In the genomic region with DNA sequence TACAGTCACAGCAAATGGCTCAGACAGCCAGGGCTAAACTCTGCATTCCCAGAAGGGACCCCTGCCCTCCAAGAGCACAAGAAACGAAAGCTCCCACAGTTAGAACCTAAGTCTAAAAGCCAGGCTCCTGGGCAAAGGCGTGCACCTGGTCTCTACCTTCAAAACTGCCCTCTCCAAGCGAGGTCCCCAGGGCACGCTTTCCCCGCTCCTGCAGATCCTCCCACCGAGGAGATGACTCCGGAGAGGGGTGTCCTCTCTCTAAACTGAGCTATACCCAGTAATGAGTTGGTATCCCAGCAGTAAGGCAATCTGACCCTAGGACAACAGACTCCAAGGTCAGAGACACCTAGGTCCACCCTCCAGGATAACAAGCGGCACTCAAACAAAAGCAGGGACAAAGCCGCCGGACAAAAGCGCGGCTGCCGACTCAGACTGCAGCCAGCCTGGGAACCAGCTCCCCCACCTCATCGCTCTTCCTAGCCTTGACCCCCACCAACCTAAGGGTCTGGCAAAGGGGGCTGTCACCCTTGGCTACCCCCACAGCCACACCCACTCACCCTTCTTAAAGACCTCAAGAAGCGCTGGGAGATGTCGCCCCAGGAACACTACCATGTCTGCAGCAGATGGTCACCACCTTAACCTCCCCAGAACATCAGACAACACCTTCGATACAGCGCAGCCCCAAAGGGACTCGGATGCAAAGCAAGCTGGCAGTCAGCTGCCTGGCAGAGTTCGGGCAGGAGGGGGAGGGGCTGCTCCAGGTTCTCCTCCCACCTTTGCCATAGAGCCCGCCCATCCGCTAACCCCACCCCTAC, we compare ENCODE assay signal across 8 mouse cellular contexts. TPM values are rescaled to one million over a fixed set of nuclear protein-coding genes. Genes with fewer than 3 reads are reported as not detected.
DNase-seq lines count a peak whose midpoint lies in the region; ATAC-seq and TF ChIP-seq lines count a peak whose summit lies in the region.

No protein-coding gene starts in this region.

- no peak overlapping the region for H3K9ac ChIP-seq in liver, embryonic 11.5 days (ENCODE audit: low read depth, low read length)
- H3K9ac ChIP-seq in embryonic facial prominence, embryonic 15.5 days, result no peak overlapping the region
- peak overlapping the region; percentile 49 for H3K9ac ChIP-seq in kidney, postnatal 0 days (ENCODE audit: low read depth, low read length)

- TF ChIP-seq CTCF in kidney, postnatal 0 days (IDR thresholded peaks at IDR 0.05; ENCODE audit: low read depth), result no peak

- no peaks in the 10 kb centered on the region for H3K9me3 ChIP-seq in liver, embryonic 11.5 days (ENCODE audit: control insufficient read depth, low read length)
- H3K9me3 ChIP-seq in embryonic facial prominence, embryonic 15.5 days (replicated peaks), result no peaks in the 10 kb centered on the region
- no peaks in the 10 kb centered on the region for H3K9me3 ChIP-seq in kidney, postnatal 0 days (replicated peaks; ENCODE audit: low read length)

- ATAC-seq in liver, embryonic 11.5 days (replicated peaks; ENCODE audit: low FRiP score), result no peak
- 0 out of 2 replicates have a peak, but pooled peaks have one; percentile 13 for ATAC-seq in embryonic facial prominence, embryonic 15.5 days (ENCODE audit: insufficient number of reproducible peaks, low FRiP score, low TSS enrichment, low read depth)
- no peak for ATAC-seq in kidney, postnatal 0 days (replicated peaks; ENCODE audit: low FRiP score, low read depth)

- peak overlapping the region; percentile 30 for H3K4me2 ChIP-seq in liver, embryonic 11.5 days
- H3K4me2 ChIP-seq in embryonic facial prominence, embryonic 15.5 days (replicated peaks), result peak overlapping the region; percentile 40
- H3K4me2 ChIP-seq in kidney, postnatal 0 days (ENCODE audit: low read length), result peak overlapping the region; percentile 54

- no peak overlapping the region for H3K27ac ChIP-seq in liver, embryonic 11.5 days (ENCODE audit: low read depth, low read length)
- peak overlapping the region; percentile 51; the same call in 1 of the 2 replicates for H3K27ac ChIP-seq in embryonic facial prominence, embryonic 15.5 days (replicated peaks)
- H3K27ac ChIP-seq in kidney, postnatal 0 days, result peak overlapping the region; percentile 67

- H3K4me1 ChIP-seq in liver, embryonic 11.5 days (replicated peaks; ENCODE audit: control insufficient read depth, insufficient read depth, low read length), result peaks cover 25% of the 10 kb centered on the region
- peaks cover 69% of the 10 kb centered on the region for H3K4me1 ChIP-seq in embryonic facial prominence, embryonic 15.5 days
- peaks cover 18% of the 10 kb centered on the region for H3K4me1 ChIP-seq in kidney, postnatal 0 days (replicated peaks; ENCODE audit: insufficient read depth, low read length)

- 15% methylated on average over 22 of the region's 22 CpGs for WGBS in liver, embryonic 11.5 days
- 14% methylated on average over 22 of the region's 22 CpGs for WGBS in embryonic facial prominence, embryonic 15.5 days
- 14% methylated on average over 22 of the region's 22 CpGs for WGBS in kidney, postnatal 0 days

- no peak for DNase-seq in liver, embryonic 11.5 days (ENCODE audit: low spot score)
- no peak for DNase-seq in liver
- DNase-seq in kidney, postnatal 0 days (ENCODE audit: low spot score), result no peak
- peak; percentile 31 for DNase-seq in retina, embryonic 14.5 days (ENCODE audit: low spot score)
- no peak for DNase-seq in spleen, postnatal 14 days (ENCODE audit: low spot score in 2 of 2)
- no peak for DNase-seq in frontal cortex, postnatal 36 days (ENCODE audit: low spot score in 2 of 2)
- no peak for DNase-seq in adrenal gland, adult 2 months

- H3K27me3 ChIP-seq in liver, embryonic 11.5 days (replicated peaks; ENCODE audit: control insufficient read depth, insufficient read depth, low read length), result peaks cover 75% of the 10 kb centered on the region
- H3K27me3 ChIP-seq in embryonic facial prominence, embryonic 15.5 days, result no peaks in the 10 kb centered on the region
- H3K27me3 ChIP-seq in kidney, postnatal 0 days (ENCODE audit: insufficient read depth, low read length), result no peaks in the 10 kb centered on the region

- no peak overlapping the region for H3K4me3 ChIP-seq in liver, embryonic 11.5 days (ENCODE audit: low read depth, low read length)
- H3K4me3 ChIP-seq in embryonic facial prominence, embryonic 15.5 days (replicated peaks), result peak overlapping the region; percentile 27
- peak overlapping the region; percentile 34 for H3K4me3 ChIP-seq in kidney, postnatal 0 days (replicated peaks; ENCODE audit: low read depth, low read length)

- H3K36me3 ChIP-seq in liver, embryonic 11.5 days (ENCODE audit: control insufficient read depth, insufficient read depth, low read length), result no peaks in the 10 kb centered on the region
- peaks cover 13% of the 10 kb centered on the region for H3K36me3 ChIP-seq in embryonic facial prominence, embryonic 15.5 days
- peaks cover 13% of the 10 kb centered on the region; the same call in 1 of the 2 replicates for H3K36me3 ChIP-seq in kidney, postnatal 0 days (ENCODE audit: insufficient read depth, low read length)

RNA-seq across cellular contexts. Expression of gene C77080, which starts 33.8 kb away (rescaled TPM):
- 1.2 and 1.6 TPM in 2 replicates for polyA plus RNA-seq in liver, embryonic 11.5 days (2014; fragmentation: Nextera tagmentation; extraction: Ambion mirVana)
- 8.9 and 10.0 TPM in 2 replicates for polyA plus RNA-seq in embryonic facial prominence, embryonic 15.5 days (2015; fragmentation: Nextera tagmentation; extraction: Ambion mirVana)
- polyA plus RNA-seq in kidney, postnatal 0 days (2015; fragmentation: Nextera tagmentation; extraction: Ambion mirVana), result 9.8 and 11.3 TPM in 2 replicates
- 10 to 100 TPM; 15.5 to 30.5 TPM for total RNA-seq in adrenal gland, adult 2 months (2021)
- 20.4 and 21.3 TPM in 2 replicates for polyA plus RNA-seq in adrenal gland, adult 2 months (2012; rRNA removed)

RNA-seq across cellular contexts. Expression of gene Yars, which starts 37.8 kb away (rescaled TPM):
- polyA plus RNA-seq in liver, embryonic 11.5 days (2014; fragmentation: Nextera tagmentation; extraction: Ambion mirVana), result 129 TPM in 2 replicates
- 75.5 and 83.2 TPM in 2 replicates for polyA plus RNA-seq in embryonic facial prominence, embryonic 15.5 days (2015; fragmentation: Nextera tagmentation; extraction: Ambion mirVana)
- polyA plus RNA-seq in kidney, postnatal 0 days (2015; fragmentation: Nextera tagmentation; extraction: Ambion mirVana), result 48.9 and 55.9 TPM in 2 replicates
- total RNA-seq in adrenal gland, adult 2 months (2021), result 10 to 100 TPM; 84.8 to 98.6 TPM
- polyA plus RNA-seq in adrenal gland, adult 2 months (2012; rRNA removed), result 7.2 and 11.2 TPM in 2 replicates

RNA-seq across cellular contexts. Expression of gene S100pbp, which starts 37.9 kb away (rescaled TPM):
- 17.2 and 18.9 TPM in 2 replicates for polyA plus RNA-seq in liver, embryonic 11.5 days (2014; fragmentation: Nextera tagmentation; extraction: Ambion mirVana)
- polyA plus RNA-seq in embryonic facial prominence, embryonic 15.5 days (2015; fragmentation: Nextera tagmentation; extraction: Ambion mirVana), result 17.8 and 18.5 TPM in 2 replicates
- 14.5 and 15.6 TPM in 2 replicates for polyA plus RNA-seq in kidney, postnatal 0 days (2015; fragmentation: Nextera tagmentation; extraction: Ambion mirVana)
- total RNA-seq in adrenal gland, adult 2 months (2021), result 10 to 100 TPM; 21.1 to 21.4 TPM
- 6.4 and 7.5 TPM in 2 replicates for polyA plus RNA-seq in adrenal gland, adult 2 months (2012; rRNA removed)
